Mouse (Mus musculus) ES-E14 (cell line): ENCODE data around the gene Sbf1. TPM values are rescaled to one million over a fixed set of nuclear protein-coding genes. Genes with fewer than 3 reads are reported as not detected.

ENCODE experiments used
- DNase-seq: peaks from one replicate; pipeline ENCODE4 v3.0.0-alpha.2; 2013; ENCODE audit warnings: low read depth, low spot score
- H3K27ac ChIP-seq: 2 replicates; pipeline ENCODE4 v1.5.1; 2012; ENCODE audit warnings: low read depth, mild to moderate bottlenecking, low read length, moderate library complexity, mixed read lengths; ENCODE audit not compliant: poor library complexity, insufficient read depth, severe bottlenecking
- H3K36me3 ChIP-seq: 2 replicates; pipeline ENCODE4 v1.6.1; 2012; ENCODE audit warnings: mild to moderate bottlenecking, low read length, moderate library complexity, mixed read lengths; ENCODE audit not compliant: control insufficient read depth, poor library complexity, insufficient read depth, severe bottlenecking
- H3K4me1 ChIP-seq, 2 experiments: fragments of 150-350 bp in 1 of 2; sonication (generic) in 1 of 2; 2 replicates each; pipeline ENCODE4 v1.6.1; 2012; ENCODE audit warnings: low read length in 2 of 2, mild to moderate bottlenecking in 1 of 2, mixed read lengths in 1 of 2; ENCODE audit not compliant: control insufficient read depth in 2 of 2, insufficient read depth in 2 of 2, poor library complexity in 1 of 2
- H3K4me3 ChIP-seq, 2 experiments: fragments of 150-350 bp in 1 of 2; sonication (generic) in 1 of 2; 2 replicates each; pipeline ENCODE4 v1.5.1; 2012; ENCODE audit warnings: low read length in 2 of 2, low read depth in 1 of 2, mild to moderate bottlenecking in 1 of 2, mixed read lengths in 1 of 2; ENCODE audit not compliant: insufficient read depth in 1 of 2, poor library complexity in 1 of 2, severe bottlenecking in 1 of 2
- H3K9ac ChIP-seq: 2 replicates; pipeline ENCODE4 v1.6.1; 2012; ENCODE audit warnings: low read depth, mild to moderate bottlenecking, low read length, mixed read lengths; ENCODE audit not compliant: poor library complexity, insufficient read depth, severe bottlenecking
- H3K9me3 ChIP-seq: fragments of 150-350 bp; sonication (generic); 2 replicates; pipeline ENCODE4 v1.6.1; 2012; ENCODE audit warnings: low read depth, mild to moderate bottlenecking, low read length; ENCODE audit not compliant: control insufficient read depth, insufficient read depth
- CHD2 ChIP-seq: IDR thresholded peaks from 2 replicates; pipeline ENCODE4 v1.6.1; 2014; ENCODE audit warnings: mild to moderate bottlenecking, low read depth, low read length, inconsistent platforms
- HCFC1 ChIP-seq: IDR thresholded peaks from 2 replicates; pipeline ENCODE4 v1.6.1; 2012; ENCODE audit warnings: low read length, inconsistent platforms, borderline replicate concordance; ENCODE audit not compliant: insufficient read depth
- MAFK ChIP-seq: IDR thresholded peaks from 2 replicates; pipeline ENCODE4 v1.6.1; 2014; ENCODE audit warnings: mild to moderate bottlenecking, low read depth, low read length, inconsistent platforms; ENCODE audit not compliant: insufficient read depth
- ZC3H11A ChIP-seq: IDR thresholded peaks from 2 replicates; pipeline ENCODE4 v1.6.1; 2012; ENCODE audit warnings: low read depth, mild to moderate bottlenecking, inconsistent platforms, low read length, borderline replicate concordance
- ZNF384 ChIP-seq: IDR thresholded peaks from 2 replicates; pipeline ENCODE4 v1.6.1; 2012; ENCODE audit warnings: low read depth, low read length, inconsistent platforms
- in situ Hi-C, 2 experiments: fragments of 600-800 bp; cut with MboI; formaldehyde crosslinking; loops; one replicate each; pipeline ENCODE4 v1.15.1; 2025; ENCODE audit warnings: low sequenced_read_pairs in 2 of 2, inconsistent platforms in 1 of 2; ENCODE audit not compliant: unreplicated experiment in 2 of 2
- total RNA-seq: library from RNA; depleted of rRNA; stranded (reverse); fragments of 300-350 nt; gene quantifications from 2 replicates; pipeline ENCODE4 v1.2.3, GENCODE M21; 2012; rRNA removed

Gene Sbf1
- total RNA-seq: 134 and 169 TPM in 2 replicates

DNA sequence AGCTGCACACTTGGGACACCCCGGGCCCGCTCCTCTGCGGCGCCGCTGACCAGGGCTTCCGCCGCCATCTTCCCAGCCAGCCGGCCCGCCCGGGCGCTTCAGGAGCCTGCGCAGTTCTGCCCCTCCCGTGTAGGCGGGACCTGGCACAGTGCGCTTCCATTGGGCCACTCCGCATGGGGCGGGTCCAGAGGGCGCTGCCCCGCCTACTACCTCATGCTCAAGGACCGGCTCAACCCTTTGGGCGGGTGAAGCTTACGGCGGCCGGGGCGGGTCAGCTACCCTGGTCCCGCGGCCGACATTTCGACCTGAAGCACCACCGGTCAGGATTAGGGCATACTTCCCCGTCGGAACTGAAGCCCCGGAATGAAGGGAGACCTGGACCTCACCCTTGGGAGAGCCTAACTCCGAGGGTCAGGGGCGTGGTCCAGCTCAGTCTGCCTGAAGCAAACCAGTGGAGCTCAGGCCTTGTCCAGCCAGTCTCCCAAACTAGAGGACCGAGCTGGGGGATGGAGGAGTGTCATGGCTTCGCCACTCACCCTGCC is at the start of gene Sbf1:
TSS of gene Sbf1 (minus strand) at position 122 of the 542 bp plus-strand sequence.
- H3K27ac ChIP-seq: no peak within 1 kb of the TSS
- TF ChIP-seq MAFK (no peak), HCFC1 (0 out of 2 replicates have a peak, but pooled peaks have one; percentile 36)
- H3K36me3 ChIP-seq: no peaks in the 10 kb centered on the region
- H3K4me1 ChIP-seq: peaks cover 0 to 13% of the 10 kb centered on the region in 2 experiments; a peak in 1 of 4 replicates
- H3K9me3 ChIP-seq: no peaks in the 10 kb centered on the region
- peak within 1 kb of the TSS; percentile 93 to 94 for H3K4me3 ChIP-seq
- in situ Hi-C loops: no loop called here
- H3K9ac ChIP-seq: peak within 1 kb of the TSS; percentile 91
- peak; percentile 93 for DNase-seq

GRCm38 (mm10) chr15:89363051-89363450 is 47.9 kb upstream of the Sbf1 start:
- no peak for DNase-seq
- Histone ChIP-seq H3K9me3 (no peaks in the 10 kb centered on the region), H3K9ac (no peak overlapping the region), H3K27ac (no peak overlapping the region), H3K4me1 (peaks cover 0 to 2% of the 10 kb centered on the region in 2 experiments; a peak in 1 of 4 replicates), H3K4me3 (no peak overlapping the region), H3K36me3 (peaks cover 75% of the 10 kb centered on the region)
- in situ Hi-C loops: no loop called here
- no peak for TF ChIP-seq CHD2
- no peak for TF ChIP-seq ZNF384
- TF ChIP-seq MAFK: no peak
- no peak for TF ChIP-seq ZC3H11A
- TF ChIP-seq HCFC1: no peak

DNA sequence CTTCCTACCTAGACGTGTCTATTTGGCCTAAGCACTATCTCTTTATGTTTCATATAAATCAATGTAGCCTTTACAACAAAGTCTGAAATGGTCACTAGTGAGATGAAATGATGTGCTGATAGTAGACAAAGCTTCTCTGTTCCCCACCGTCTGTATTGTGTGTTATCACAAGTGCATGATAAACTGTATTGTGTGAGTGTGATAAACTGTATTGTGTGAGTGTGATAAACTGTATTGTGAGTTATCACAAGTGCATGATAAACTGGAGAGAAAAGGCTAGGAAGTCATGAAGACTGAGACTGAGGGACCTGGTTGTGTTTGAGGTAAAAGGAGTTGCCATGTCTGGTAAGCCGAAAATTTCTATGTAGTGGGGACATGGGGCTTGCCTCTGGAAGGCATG is 43.7 kb upstream of the Sbf1 start:
- Histone ChIP-seq H3K9ac (no peak overlapping the region), H3K36me3 (peaks cover 47% of the 10 kb centered on the region), H3K4me1 (peaks cover 0 to 12% of the 10 kb centered on the region in 2 experiments; a peak in 2 of 4 replicates), H3K27ac (no peak overlapping the region), H3K9me3 (no peaks in the 10 kb centered on the region), H3K4me3 (no peak overlapping the region)
- TF ChIP-seq HCFC1: no peak
- TF ChIP-seq CHD2: no peak
- no peak for TF ChIP-seq ZNF384
- TF ChIP-seq MAFK: no peak
- no peak for TF ChIP-seq ZC3H11A
- no peak for DNase-seq
- in situ Hi-C loops: no loop called here

DNA sequence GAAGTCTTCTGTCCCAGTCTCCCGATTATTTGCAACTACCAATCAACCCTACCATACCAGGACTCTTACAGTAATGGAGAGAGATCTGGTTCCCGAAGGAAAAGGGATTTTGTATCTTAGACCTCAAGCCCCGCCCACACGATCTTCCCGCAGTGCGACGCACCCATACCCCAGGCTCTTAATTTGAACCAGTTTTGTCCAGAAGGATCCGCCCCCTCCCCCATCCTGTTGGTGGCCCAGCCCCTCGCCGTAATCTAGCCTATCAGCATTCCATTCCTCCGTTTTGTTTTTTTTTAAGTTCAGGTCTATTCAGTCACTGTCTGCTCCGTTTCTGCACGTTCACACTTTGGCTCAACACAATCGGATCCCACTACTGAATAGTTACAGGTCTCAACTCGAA is 41.3 kb upstream of the Sbf1 start:
- in situ Hi-C loops: no loop called here
- Histone ChIP-seq H3K36me3 (peaks cover 48% of the 10 kb centered on the region), H3K9ac (peak overlapping the region; percentile 98; the same call in 1 of the 2 replicates), H3K9me3 (no peaks in the 10 kb centered on the region), H3K4me3 (peak overlapping the region; percentile 90 to 98), H3K4me1 (peaks cover 0 to 27% of the 10 kb centered on the region in 2 experiments; a peak in 2 of 4 replicates), H3K27ac (peak overlapping the region; percentile 91; the same call in 1 of the 2 replicates)
- peak; percentile 97 for DNase-seq
- TF ChIP-seq ZNF384 (peak; percentile 95), HCFC1 (peak; percentile 69; the same call in 1 of the 2 replicates), CHD2 (peak; percentile 71; the same call in 1 of the 2 replicates), ZC3H11A (no peak), MAFK (no peak)
